Mouse (Mus musculus): ENCODE data around the gene Slc38a9. TPM values are rescaled to one million over a fixed set of nuclear protein-coding genes. Genes with fewer than 3 reads are reported as not detected.

Gene Slc38a9
- polyA plus RNA-seq, 1 experiment from 2014 or later, result 26.3 TPM

DNA sequence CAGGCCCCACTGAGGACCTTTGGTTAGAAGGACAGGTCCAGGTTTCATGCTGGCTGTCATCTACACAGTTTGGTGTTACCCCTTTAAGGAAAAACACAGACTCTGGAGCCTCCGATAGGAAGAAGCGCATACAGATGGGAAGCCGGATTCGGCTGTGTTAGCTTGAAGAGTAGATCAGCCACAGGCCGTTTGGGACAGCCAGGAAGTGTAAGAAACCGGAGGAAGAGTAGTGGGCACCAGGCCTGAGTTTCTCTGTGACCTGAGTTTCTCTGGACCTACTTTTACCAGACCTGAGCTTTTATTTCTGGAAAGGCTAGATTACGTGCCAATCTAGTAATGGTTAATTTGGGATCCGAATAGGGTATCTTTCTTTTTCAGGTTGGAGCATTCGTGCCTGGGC, 76.6 kb downstream of the Slc38a9 start:
- no peaks in the 10 kb centered on the region for H3K9me3 ChIP-seq (replicated peaks; ENCODE audit: control insufficient read depth, low read length, poor library complexity, severe bottlenecking)
- H3K27ac ChIP-seq (ENCODE audit: low read length), result no peak overlapping the region
- no peak for ATAC-seq
- no peak overlapping the region for H3K9ac ChIP-seq (ENCODE audit: low read depth, low read length)
- no peaks in the 10 kb centered on the region for H3K4me1 ChIP-seq (ENCODE audit: control insufficient read depth, insufficient read depth, low read length)
- no peaks in the 10 kb centered on the region for H3K27me3 ChIP-seq (ENCODE audit: control insufficient read depth, insufficient read depth, low read depth, low read length)
- H3K36me3 ChIP-seq (ENCODE audit: control insufficient read depth, insufficient read depth, low read length), result peaks cover 8% of the 10 kb centered on the region; the same call in 1 of the 2 replicates
- H3K4me3 ChIP-seq (ENCODE audit: low read depth, low read length), result no peak overlapping the region
- 83% methylated on average over 9 of the region's 9 CpGs for WGBS
- no peak overlapping the region for H3K4me2 ChIP-seq (ENCODE audit: low read length)

DNA sequence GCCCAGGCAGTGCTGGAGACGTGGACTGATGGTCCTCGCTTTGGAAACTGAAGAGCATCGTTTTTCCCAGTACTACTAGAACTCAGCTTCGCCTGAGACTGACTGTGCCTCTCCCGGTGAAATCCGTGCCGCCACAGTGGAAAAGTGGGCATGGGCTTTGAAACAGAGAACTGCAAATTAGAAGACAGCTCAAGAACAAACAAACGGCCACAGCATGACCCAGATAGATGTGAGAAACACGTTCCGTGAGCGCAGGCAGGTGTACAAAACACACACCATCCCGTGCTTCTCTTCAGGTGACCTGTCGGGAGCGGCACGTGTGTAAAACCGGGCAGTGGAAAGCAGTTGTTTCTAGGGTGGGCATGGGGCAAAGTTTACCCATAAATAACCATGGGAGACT, 77.5 kb downstream of the Slc38a9 start:
- WGBS, result 90% methylated on average over 16 of the region's 16 CpGs

DNA sequence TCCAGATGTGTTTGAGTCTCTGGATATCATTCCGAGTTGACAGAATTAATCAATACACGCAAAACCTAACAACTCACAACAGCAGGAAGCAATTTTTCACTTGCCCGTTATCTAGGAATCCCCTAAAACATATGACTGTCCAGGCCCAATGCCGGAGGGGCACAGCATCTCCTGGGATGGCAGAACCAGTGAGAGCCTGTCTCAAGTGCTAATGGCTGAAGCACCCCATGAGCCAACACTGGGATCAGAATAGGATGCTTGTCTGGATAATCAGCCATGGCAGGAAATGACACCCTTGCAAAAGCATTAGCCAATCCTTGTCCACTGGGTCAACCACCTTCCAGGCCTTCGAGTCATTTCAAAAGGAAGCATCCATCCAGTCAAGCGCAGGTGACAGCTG, 79.5 kb downstream of the Slc38a9 start:
- no peak overlapping the region for H3K4me2 ChIP-seq (ENCODE audit: low read length)
- no peaks in the 10 kb centered on the region for H3K9me3 ChIP-seq (replicated peaks; ENCODE audit: control insufficient read depth, low read length, poor library complexity, severe bottlenecking)
- no peak overlapping the region for H3K9ac ChIP-seq (ENCODE audit: low read depth, low read length)
- H3K36me3 ChIP-seq (ENCODE audit: control insufficient read depth, insufficient read depth, low read length), result no peaks in the 10 kb centered on the region
- H3K4me1 ChIP-seq (ENCODE audit: control insufficient read depth, insufficient read depth, low read length), result no peaks in the 10 kb centered on the region
- H3K27me3 ChIP-seq (ENCODE audit: control insufficient read depth, insufficient read depth, low read depth, low read length), result no peaks in the 10 kb centered on the region
- 78% methylated on average over 6 of the region's 6 CpGs for WGBS
- H3K4me3 ChIP-seq (ENCODE audit: low read depth, low read length), result no peak overlapping the region
- no peak overlapping the region for H3K27ac ChIP-seq (ENCODE audit: low read length)
- ATAC-seq, result no peak

More for the DNA sequence above, 77.5 kb downstream of the Slc38a9 start:
- Histone ChIP-seq H3K27ac (ENCODE audit: low read length) (no peak overlapping the region), H3K36me3 (ENCODE audit: control insufficient read depth, insufficient read depth, low read length) (peaks cover 5% of the 10 kb centered on the region; the same call in 1 of the 2 replicates), H3K27me3 (ENCODE audit: control insufficient read depth, insufficient read depth, low read depth, low read length) (no peaks in the 10 kb centered on the region), H3K9ac (ENCODE audit: low read depth, low read length) (no peak overlapping the region), H3K9me3 (replicated peaks; ENCODE audit: control insufficient read depth, low read length, poor library complexity, severe bottlenecking) (no peaks in the 10 kb centered on the region), H3K4me1 (ENCODE audit: control insufficient read depth, insufficient read depth, low read length) (no peaks in the 10 kb centered on the region), H3K4me2 (ENCODE audit: low read length) (no peak overlapping the region), H3K4me3 (ENCODE audit: low read depth, low read length) (no peak overlapping the region)
- no peak for ATAC-seq

DNA sequence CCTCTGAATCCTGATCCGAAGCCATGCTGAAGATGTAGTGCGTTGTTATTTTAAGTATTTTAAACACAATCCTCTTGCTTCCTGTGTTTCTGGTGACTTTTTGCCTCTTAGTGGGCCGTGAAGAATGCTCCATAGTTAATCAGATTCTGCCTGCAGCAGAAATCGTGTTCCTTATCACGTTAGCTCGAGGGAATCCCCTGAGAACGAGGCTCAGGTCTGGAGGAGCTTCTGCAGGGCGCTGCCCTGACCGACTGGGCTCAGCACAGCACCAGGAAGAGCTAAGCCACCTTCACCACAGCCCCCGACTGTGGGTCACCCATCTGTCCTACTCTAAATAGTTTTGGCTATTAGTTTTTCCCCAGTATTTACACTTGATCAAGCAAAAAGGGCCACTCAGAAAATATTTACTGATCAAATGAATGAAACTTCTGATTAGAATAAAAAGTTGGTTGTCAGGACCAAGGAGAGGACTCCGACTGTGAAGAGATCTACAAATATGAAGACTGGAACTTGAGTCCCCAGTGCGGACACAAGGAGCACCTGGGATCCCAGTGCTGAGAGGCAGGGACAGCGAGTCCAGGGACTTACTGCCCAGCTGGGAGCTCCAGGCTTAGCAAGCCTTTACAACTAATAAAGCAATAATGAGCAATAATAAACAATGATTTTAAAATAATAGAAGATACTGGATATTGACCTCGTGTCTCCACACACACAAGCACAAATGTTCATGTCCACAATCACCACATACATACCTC, 81.7 kb downstream of the Slc38a9 start:
- Histone ChIP-seq H3K4me2 (ENCODE audit: low read length) (no peak overlapping the region), H3K27ac (ENCODE audit: low read length) (no peak overlapping the region), H3K9ac (ENCODE audit: low read depth, low read length) (no peak overlapping the region), H3K36me3 (ENCODE audit: control insufficient read depth, insufficient read depth, low read length) (no peaks in the 10 kb centered on the region), H3K4me1 (ENCODE audit: control insufficient read depth, insufficient read depth, low read length) (no peaks in the 10 kb centered on the region), H3K27me3 (ENCODE audit: control insufficient read depth, insufficient read depth, low read depth, low read length) (no peaks in the 10 kb centered on the region), H3K4me3 (ENCODE audit: low read depth, low read length) (no peak overlapping the region), H3K9me3 (replicated peaks; ENCODE audit: control insufficient read depth, low read length, poor library complexity, severe bottlenecking) (no peaks in the 10 kb centered on the region)
- 66% methylated on average over 14 of the region's 14 CpGs for WGBS
- no peak for ATAC-seq

DNA sequence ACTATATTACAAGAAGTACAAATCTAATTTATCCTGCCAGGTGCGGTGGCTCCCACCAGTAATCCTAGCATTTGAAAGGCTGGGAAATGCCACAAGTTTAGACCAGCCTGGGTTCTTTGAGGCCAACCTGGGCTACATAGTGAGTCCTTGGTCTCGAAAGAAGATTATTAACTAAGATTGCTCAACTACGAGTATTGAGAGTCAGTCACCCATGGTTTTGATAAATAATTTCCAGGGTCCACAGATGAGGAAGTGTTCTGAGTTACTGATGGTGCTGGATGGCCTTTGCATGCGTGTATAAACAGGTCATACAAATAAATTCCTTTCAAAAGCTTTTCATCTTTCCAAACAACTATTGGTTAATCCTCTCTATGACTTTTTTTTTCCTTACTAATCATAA, 83.1 kb downstream of the Slc38a9 start:
- Histone ChIP-seq H3K27me3 (ENCODE audit: control insufficient read depth, insufficient read depth, low read depth, low read length) (no peaks in the 10 kb centered on the region), H3K36me3 (ENCODE audit: control insufficient read depth, insufficient read depth, low read length) (no peaks in the 10 kb centered on the region), H3K27ac (ENCODE audit: low read length) (no peak overlapping the region), H3K4me3 (ENCODE audit: low read depth, low read length) (no peak overlapping the region), H3K9ac (ENCODE audit: low read depth, low read length) (no peak overlapping the region), H3K9me3 (replicated peaks; ENCODE audit: control insufficient read depth, low read length, poor library complexity, severe bottlenecking) (no peaks in the 10 kb centered on the region), H3K4me1 (ENCODE audit: control insufficient read depth, insufficient read depth, low read length) (no peaks in the 10 kb centered on the region), H3K4me2 (ENCODE audit: low read length) (no peak overlapping the region)
- WGBS, result 88% methylated on average over 4 of the region's 4 CpGs
- no peak for ATAC-seq

DNA sequence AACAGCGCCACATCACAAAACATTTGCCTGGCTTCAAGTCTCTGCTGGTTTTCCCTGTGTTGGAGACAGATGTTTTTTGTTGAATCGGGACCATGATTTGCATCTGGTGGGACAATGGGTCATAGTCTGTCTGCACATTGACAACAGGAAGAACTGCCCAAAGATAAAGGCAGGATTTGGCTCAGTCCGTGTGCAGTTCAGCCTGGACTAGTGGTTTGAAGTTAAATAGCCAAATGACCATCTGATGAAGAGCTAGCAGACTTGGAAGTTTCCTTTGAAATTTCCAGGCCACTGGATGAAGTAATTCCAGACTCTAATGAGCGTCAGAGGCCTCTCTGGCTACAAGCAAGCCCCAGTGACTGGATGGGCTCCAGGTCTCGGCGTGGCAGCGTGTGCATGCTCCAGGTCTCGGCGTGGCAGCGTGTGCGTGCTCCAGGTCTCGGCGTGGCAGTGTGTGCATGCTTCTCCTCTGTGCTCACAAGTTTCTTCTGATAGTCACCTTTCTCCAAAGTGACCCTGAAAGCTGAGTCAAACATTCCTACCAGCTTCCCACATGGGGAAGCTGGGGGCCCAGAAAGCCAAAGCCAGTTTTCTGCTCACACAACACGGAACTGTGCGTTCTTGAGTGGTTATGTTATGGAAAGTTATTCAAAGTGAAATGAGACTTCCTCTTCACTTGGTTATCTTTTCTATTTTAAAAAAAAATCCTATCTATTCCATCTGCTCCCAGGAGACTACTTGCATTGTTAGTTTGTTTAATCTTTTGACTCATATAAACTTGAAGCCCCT, 83.7 kb downstream of the Slc38a9 start:
- Histone ChIP-seq H3K9me3 (replicated peaks; ENCODE audit: control insufficient read depth, low read length, poor library complexity, severe bottlenecking) (no peaks in the 10 kb centered on the region), H3K27me3 (ENCODE audit: control insufficient read depth, insufficient read depth, low read depth, low read length) (no peaks in the 10 kb centered on the region), H3K4me3 (ENCODE audit: low read depth, low read length) (no peak overlapping the region), H3K4me1 (ENCODE audit: control insufficient read depth, insufficient read depth, low read length) (no peaks in the 10 kb centered on the region), H3K9ac (ENCODE audit: low read depth, low read length) (no peak overlapping the region), H3K27ac (ENCODE audit: low read length) (no peak overlapping the region), H3K4me2 (ENCODE audit: low read length) (no peak overlapping the region), H3K36me3 (ENCODE audit: control insufficient read depth, insufficient read depth, low read length) (no peaks in the 10 kb centered on the region)
- ATAC-seq, result no peak
- WGBS, result 86% methylated on average over 15 of the region's 15 CpGs

DNA sequence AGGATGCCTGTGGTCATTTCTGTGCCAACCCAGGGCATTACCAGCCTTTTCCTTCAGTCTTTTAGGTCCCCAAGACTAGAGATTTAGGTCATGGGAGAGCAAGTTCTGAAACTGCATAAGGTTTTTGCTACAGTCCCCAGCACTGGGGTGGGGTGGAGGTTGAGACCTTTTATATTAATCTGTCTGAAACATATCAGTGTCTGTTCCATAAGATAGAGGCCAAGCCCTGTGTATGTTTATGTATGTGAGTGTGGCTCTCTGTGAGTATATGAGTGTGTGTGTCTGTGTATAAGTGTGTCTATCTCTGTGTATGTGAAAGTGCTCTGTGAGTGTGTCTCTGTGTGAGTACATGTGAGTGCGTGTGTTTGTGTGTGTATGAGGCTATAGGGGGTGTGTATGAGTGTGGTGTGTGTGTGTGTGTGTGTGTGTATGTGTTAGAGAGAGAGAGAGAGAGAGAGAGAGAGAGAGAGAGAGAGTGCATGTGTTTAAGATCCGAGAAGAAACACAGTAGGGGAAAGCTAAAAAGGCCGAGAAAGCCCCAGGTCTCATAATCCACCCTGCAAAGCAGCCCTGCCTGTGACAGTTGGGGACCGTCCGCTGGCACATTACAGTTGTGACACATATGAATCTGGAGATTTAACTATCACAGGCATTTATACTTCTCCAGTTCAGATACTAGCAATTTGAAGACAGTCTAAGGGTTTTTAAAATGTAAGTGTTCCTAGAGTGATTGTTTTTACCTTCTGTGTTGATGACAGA, 85.6 kb downstream of the Slc38a9 start:
- Histone ChIP-seq H3K4me2 (ENCODE audit: low read length) (no peak overlapping the region), H3K9me3 (replicated peaks; ENCODE audit: control insufficient read depth, low read length, poor library complexity, severe bottlenecking) (no peaks in the 10 kb centered on the region), H3K4me3 (ENCODE audit: low read depth, low read length) (no peak overlapping the region), H3K36me3 (ENCODE audit: control insufficient read depth, insufficient read depth, low read length) (no peaks in the 10 kb centered on the region), H3K27ac (ENCODE audit: low read length) (no peak overlapping the region), H3K4me1 (ENCODE audit: control insufficient read depth, insufficient read depth, low read length) (no peaks in the 10 kb centered on the region), H3K27me3 (ENCODE audit: control insufficient read depth, insufficient read depth, low read depth, low read length) (no peaks in the 10 kb centered on the region), H3K9ac (ENCODE audit: low read depth, low read length) (no peak overlapping the region)
- no peak for ATAC-seq
- 77% methylated on average over 5 of the region's 5 CpGs for WGBS

DNA sequence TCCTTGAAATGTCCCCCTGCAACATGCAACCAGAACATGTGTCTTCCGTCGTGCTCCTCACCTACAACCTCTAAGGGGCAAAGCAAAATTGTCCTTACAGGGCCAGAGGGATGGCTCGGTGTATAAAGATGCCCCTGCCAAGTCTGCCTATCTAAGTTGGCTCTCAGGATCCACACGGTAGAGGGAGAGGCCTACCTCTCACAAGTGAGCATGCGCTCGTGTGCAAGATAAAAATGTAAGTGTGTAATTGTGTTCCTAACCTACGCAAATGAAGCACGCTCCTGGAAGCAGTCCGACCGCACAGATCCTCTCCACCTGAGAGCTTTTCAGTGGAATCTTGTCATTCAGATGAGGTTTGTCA, 86.1 kb downstream of the Slc38a9 start:
- 93% methylated on average over 10 of the region's 10 CpGs for WGBS
- Histone ChIP-seq H3K36me3 (ENCODE audit: control insufficient read depth, insufficient read depth, low read length) (no peaks in the 10 kb centered on the region), H3K4me3 (ENCODE audit: low read depth, low read length) (no peak overlapping the region), H3K4me1 (ENCODE audit: control insufficient read depth, insufficient read depth, low read length) (peaks cover 3% of the 10 kb centered on the region; the same call in 1 of the 2 replicates), H3K9ac (ENCODE audit: low read depth, low read length) (no peak overlapping the region), H3K9me3 (replicated peaks; ENCODE audit: control insufficient read depth, low read length, poor library complexity, severe bottlenecking) (no peaks in the 10 kb centered on the region), H3K27ac (ENCODE audit: low read length) (no peak overlapping the region), H3K4me2 (ENCODE audit: low read length) (no peak overlapping the region), H3K27me3 (ENCODE audit: control insufficient read depth, insufficient read depth, low read depth, low read length) (no peaks in the 10 kb centered on the region)
- ATAC-seq, result no peak

Measured in midbrain, embryonic 16.5 days (tissue).